In the genomic region with DNA sequence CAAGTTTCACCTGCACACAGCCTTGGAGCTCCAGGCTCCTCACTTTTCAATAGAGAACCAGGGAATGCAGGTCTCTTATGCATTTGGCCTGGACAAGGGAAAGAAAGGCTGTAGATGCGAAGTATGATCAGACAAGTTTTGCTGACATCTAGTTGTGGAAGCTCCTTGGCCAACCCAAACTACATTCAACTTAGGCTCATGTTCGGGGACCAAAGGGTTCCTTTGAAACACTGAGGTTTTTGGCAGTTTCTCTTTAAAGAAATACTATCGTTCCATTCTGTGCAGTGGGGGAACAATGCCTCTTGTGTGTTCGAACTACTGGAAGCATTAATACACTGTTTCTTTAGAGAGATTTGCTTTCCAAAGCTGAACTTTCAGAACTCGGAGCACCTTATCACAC, we compare ENCODE assay signal across 12 mouse cellular contexts.
DNase-seq lines count a peak whose midpoint lies in the region.
"Had no signal": no experiment of that assay in that cellular context is flagged by ENCODE, and none has a peak within 500 bp of the region (broad histone marks: within the 10 kb centered on the region; RNA-seq: fewer than 3 reads in every experiment).

No protein-coding gene starts in this region.

- peak; percentile 6 for DNase-seq in kidney, postnatal 14 days
- DNase-seq in kidney, postnatal 25 days = no peak
- peak; percentile 64 for DNase-seq in Muller cell, postnatal 12 days (ENCODE audit: inconsistent ontology term)
- DNase-seq in retina, embryonic 14.5 days (ENCODE audit: low spot score) = peak; percentile 35
- no peak for DNase-seq in adrenal gland, postnatal 25 days
- no peak for DNase-seq in embryo, embryonic 10 days (ENCODE audit: low spot score)
- DNase-seq: cerebellum, adult 11 months; cerebellum, adult 2 months; cerebellum, adult 9-11 months; cerebellum, postnatal 25 days; gastrocnemius, postnatal 25 days; heart, postnatal 10 days had no signal

Comparison
In these comparisons a context has a peak if more than half of its experiments do, and no peak if none do; other contexts are left out.
1. DNase-seq: peak in kidney, postnatal 14 days (single experiment), Muller cell, postnatal 12 days (single experiment) and retina, embryonic 14.5 days (single experiment); none in kidney, postnatal 25 days (0 of 2), adrenal gland, postnatal 25 days (single experiment) and embryo, embryonic 10 days (single experiment).